Mouse (Mus musculus): ENCODE data around the gene Rpl6.

The Rpl6 gene

DNA sequence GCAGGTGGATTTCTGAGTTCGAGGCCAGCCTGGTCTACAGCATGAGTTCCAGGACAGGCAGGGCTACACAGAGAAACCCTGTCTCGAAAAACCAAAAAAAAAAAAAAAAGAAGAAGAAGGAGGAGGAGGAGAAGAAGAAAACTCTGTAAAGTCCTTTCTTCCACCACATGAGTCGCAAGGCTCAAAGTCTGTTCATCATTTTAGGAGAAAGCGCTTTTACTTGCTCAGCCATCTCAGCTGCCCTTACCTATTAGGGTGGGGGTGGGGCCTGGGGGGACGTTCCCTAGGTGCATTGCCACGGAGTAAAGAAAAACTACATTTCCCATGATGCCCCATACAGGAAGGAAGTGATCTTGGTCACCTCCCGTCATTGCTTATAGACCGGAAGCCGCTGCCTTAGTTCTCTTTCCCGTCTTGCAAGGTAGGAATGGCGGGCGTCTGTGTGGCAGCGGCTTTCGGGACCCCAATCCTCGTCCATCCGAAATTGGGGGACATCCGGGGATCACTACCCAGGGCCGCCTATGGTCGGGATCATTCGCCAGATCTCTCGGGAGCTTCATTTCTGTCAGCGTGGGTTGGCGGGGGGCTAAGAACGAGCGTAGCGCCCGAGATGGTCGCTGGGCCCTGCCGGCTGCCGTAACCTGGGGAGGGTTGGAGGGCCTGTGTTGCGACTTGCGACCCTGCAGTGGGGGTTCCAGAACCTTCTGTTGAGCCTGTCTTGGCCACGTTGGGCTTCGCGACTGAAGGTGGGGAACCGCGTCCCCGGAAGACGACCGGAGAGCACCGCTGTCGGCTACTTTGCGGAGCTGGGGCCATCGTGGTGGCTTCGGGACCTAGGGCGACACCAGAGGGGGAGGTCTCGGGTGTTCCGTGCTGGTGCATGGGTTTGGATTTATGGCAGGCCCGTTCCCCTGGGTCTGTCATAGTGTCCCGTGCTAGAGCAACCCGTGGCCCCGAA lies at the start of gene Rpl6:
Gene Rpl6, plus strand, starts transcription at position 350 of the 958 bp plus-strand sequence.
- DNase-seq = peak; percentile 93

DNA sequence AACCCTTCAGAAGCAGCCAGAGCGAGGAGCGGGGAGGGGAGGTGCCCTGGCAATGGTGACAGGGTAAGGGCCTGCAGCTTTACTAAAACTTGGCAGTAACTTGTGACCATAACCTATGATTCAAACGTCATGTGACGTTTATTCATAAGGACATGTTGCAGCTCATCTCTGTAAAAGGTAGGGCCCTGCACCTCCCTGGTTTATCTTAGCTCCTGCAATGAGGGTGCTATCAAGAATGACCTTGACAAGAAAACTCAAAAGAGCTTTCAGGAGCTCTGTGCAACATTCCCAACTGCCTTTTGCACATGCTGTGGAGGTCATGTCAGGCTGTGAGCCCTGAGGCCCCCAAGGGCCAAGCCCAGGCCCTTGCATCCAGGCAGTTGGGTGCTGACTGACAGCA lies 48.2 kb upstream of the Rpl6 start:
- DNase-seq = no peak

DNA sequence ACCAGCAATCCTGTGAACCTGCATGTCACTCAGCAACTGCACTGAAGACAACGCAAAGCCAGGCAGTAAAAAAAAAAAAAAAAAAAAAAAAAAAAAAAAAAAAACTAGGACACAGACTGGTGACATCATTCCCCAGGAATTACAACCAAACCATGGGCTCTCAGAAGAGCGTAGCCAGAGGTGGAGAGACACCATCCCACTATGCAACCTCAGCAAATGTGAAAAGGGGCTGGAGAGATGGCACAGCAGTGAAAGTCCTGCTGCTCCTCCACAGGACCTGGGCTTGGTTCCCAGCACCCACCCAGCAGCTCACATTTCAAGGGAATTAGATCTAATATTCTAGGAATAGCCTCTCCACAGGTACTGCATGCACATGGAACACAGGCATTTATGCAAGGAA lies 47.3 kb upstream of the Rpl6 start:
- no peak for DNase-seq

DNA sequence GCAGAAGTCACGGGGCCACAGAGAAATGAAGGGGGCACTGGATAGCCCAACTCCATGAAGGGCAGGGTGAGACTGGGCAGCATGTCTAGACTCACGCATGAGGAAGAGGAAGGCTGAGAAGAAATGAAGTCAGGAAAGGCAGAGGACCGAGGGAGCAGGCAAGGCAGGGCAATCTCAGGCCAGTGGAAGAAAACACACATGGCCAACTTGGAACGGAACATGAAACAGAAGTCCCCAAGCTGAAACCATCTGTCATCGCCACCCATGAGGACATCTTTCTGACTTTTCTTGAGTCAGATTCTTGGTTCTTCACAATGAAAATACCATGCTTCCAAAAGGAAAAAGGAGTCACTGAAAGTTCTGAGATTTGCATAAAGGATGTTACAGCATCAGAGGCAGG lies 46.8 kb upstream of the Rpl6 start:
- no peak for DNase-seq

DNA sequence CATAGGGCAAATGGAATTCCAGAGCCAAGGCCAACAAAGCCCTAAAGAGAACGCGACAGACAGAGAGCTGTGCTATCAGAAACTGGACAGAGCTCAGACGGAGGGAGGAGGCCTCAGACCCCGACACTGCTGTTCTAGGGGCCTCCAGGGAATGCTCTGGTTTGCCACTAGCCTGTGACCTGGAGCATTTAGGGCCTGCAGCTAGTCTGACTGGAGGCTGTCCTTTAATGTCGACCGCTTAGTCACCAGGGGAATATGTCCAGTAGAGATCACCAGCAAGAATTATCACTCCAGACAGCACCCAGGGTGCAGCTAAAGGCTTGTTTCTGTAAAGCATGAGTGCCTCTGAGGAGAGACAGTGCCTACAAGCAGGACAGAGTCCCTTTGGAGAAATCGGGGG lies 45.3 kb upstream of the Rpl6 start:
- DNase-seq = no peak

DNA sequence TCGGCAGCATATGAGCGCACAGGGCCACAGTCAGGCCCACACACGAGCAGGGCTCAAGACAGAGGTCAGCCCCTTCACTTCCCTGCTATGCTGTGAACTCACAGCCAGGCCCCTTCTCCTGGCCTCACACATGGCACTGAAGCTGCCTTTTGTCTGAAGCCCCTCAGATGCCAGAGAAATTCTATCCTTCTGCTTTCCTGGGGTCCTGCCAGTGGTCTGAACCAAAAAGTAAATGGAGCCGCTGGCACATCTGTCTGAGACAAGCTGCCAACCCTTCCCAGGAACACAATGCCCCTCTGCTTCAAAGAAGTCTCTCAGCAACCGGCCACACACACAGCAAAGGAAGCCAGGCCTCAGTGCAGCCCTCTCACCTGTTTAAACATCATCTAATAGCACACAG lies 42.0 kb upstream of the Rpl6 start:
- no peak for DNase-seq

DNA sequence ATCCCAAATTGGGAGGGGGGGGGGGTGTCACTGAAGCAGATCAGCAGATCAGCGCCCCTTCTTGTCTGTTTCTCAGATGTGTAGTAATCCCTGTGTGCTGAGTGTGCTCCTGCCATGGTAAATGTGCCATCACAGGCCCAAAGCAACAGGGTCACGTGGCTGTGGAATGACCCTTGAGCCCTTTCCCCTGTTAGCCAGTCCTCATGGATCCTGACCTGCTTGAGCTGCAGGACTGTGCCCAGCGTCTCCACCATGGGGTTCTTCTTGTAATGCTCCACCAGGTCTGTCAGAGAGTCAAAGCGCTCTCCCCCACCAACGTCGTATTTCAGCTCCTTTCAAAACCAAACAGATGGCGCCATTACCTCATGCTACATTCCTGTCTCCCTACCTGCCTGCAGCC lies 41.4 kb upstream of the Rpl6 start:
- DNase-seq = no peak

DNA sequence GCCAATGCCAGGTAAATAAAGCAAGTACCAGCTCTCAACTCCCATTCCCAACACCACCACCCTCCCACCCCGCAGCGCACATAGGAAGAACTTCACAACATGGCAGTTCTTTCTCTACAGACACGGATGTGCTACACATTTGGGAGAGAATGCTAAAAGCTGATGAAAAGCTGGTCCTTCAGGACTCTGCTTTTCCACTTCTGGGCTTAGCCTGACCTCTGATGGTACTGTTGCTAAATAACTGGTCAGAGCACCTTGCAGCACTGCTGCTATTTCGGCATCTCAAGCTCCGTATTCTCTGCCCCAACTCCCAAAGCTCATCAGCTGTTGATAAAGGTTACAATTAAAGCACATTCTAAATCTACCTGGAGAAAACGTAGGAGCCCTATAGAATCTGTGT lies 37.4 kb upstream of the Rpl6 start:
- no peak for DNase-seq

DNA sequence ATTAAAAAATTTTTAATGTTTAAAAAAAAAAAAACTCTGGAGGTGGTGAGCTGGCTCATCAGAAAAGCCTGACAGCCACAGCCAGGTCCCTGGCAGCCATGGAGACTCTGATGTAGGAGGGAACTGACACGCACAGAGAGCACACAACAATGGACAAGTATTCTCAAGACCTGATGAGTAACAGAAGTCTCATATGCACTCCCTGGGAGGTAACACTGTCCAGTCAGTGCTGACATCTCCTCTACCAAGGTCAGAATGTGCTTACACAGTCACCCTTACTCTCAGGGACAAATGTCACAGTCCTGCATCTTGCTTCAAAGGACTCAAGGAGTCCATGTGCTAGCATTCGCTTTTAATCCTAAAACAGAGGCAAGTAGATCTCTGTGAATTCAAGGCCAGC lies 34.7 kb upstream of the Rpl6 start:
- no peak for DNase-seq

DNA sequence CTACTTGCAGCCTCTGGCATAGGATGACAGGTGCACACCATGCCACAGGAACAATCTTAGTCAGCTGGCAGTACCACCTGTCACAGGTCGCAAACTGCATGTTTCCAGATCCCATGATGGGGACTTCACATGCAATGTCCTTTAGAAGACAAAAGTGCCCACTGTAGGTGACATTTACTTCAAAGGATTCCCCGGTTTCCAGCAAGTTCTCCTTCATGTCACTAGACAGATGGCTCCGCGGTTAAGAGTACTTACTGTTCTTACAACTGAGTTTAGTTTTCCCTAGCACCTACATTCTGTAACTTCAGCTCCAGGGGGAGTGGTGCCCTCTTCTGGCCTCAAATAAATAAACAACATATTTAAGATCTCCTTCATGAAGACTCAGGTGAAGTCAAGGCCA lies 31.4 kb upstream of the Rpl6 start:
- DNase-seq = peak; percentile 15

DNA sequence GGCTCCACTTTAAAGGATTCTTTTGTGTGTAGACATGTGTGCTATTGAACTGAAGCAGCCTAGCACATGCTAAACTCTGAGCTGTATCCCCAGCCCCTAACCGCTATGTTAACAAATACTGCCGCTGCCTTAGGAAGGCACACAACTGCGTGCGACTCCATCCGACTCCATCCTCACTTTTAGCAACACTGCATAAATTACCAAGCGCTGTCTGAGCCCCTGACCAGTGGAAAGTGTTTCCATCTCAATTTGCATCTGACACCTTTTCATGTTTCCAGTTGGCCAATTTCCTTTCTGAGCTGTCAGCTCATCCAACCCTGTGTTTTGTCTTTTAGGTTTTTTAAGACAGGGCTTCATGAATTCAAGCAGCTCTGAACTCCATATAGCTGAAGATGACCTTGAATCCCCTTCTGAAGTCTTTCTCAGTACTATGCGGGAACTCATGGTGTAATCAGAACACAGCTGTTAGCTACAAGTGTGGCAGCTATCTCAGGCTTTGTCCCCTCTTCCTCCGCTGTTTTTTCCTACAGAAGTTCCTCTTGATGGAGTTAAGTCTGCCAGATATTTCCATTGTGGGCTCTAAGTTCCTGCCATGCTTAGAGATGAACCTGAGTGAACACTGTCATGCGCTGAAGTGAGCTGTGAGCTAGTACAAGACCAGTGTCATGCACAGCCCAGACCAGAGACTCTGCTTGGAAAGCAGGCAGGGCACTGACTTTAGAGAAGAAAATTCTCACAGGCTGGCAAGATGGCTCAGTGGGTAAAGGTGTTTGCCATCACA lies 25.0 kb upstream of the Rpl6 start:
- DNase-seq = no peak

DNA sequence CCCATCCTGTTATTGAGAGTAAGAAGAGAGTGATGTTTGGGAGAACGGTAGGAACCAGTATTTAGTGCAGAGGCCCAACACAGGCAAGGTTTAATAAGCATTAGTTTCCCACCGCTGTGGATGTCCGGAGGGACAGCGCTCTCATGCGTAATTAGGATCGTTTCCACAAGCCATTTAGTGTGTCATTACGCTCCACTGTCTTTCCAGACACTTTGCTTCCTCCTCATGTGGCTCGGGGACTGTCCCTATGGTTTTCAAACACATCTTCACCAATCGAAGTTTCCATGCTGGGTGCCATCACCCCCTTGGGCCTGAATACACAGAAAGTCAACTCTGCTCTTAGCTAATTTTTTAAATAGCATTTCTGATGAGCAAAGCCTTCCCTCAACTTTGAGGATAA lies 21.0 kb upstream of the Rpl6 start:
- DNase-seq = no peak

DNA sequence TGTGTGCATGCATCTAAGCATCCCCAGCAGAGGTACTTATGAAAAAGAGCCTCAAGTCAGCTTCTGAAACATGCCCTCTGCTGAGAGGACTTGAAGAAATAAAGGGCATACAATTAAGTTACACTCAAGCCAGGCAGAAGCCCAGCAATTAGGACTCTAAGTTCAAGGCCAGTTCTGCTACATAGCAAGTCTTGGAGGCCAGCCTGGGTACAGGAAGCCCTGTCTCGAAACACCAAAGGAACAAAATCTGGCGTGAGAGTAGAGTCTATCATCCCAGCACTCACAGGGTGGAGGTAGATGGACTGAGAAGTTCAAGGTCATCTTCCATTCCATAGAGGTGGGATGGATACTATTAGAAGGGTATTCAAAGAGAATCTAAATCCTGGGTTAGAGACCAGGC lies 19.9 kb upstream of the Rpl6 start:
- no peak for DNase-seq

DNA sequence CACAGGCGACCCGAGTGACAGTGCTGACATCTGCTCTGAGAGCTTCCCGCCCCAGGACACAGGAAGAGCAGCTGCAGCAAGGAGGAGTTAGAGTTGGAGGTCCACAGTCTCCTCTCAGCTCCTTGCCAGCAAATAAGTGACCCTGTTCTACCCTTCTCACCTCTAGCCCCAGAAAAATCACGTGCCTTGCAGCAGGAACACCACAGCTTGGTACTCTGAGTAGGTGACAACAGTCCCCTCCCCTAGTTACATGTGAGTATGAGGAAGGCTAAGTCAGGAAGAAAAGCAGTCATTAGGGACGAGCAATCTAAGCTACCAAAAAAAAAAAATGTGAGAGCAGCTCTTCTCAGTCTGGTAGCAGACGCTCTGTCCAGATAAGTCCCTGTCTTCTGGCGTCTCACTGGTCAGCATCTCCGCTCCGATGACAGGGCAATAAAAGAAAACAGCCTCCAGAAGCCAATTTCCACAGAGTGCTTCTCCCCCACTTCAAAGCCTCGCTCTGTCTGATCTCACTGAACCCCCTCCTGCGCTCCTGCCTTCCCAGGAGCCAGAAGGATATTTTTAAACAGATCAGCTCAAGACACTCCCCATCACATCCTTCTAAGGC lies 19.2 kb upstream of the Rpl6 start:
- DNase-seq = no peak

DNA sequence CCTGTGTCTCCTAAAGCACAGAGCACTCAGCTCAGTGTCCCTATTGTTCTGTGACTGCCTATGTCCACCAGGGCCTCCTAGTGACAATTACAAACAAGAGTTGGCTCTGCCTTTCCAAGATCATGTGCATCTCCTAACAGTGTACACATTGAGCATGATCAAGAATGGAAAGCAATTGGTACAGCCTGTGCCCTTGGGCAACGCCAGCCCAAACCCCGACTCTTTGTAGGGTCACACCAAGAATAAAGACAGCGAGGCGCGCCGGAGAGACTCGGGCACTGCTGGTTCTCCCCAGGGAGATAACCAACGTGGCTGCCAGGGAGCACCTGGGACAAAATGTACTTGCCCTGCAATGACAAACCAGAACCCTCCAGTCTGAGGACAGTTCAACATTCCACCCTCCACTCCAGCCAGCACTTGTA lies 16.7 kb upstream of the Rpl6 start:
- DNase-seq = peak; percentile 10

DNA sequence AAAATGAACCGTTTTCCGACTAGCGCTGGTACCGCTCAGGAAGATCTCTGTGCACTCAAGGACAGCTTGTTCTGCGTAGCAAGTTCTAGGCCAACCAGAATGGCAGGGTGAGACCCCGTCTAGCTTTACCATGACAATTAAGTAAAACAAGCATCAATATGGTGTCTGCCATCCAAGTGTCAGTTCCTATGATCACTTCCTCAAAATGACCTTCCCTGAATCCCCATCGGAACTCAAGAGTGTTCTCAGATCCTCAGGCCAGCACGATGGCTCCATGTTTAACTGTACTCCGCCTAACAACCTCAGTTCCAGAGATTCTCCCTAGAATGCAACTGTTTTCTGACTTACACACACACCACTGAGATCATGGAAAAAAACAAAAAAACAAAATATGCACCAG lies 16.0 kb upstream of the Rpl6 start:
- no peak for DNase-seq

DNA sequence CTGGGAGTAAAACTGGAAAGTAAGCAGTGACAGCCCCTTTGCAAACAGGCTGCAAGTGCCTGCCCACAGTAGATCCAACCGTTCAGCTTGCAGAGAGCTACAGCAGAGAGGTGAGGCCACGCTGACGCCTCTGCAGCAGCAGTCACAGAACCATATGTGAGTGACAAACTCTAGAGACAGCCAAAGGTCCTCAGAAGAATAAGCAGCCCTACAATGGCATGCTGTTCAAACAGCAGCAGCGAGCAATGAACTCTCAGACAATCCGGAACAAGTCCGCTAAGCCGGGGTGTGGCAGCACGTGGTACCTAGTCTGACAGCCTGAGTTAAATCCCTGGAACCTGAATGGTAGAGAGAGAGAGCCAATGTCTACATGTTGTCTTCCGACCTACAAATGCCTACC lies 15.1 kb upstream of the Rpl6 start:
- peak; percentile 30 for DNase-seq

DNA sequence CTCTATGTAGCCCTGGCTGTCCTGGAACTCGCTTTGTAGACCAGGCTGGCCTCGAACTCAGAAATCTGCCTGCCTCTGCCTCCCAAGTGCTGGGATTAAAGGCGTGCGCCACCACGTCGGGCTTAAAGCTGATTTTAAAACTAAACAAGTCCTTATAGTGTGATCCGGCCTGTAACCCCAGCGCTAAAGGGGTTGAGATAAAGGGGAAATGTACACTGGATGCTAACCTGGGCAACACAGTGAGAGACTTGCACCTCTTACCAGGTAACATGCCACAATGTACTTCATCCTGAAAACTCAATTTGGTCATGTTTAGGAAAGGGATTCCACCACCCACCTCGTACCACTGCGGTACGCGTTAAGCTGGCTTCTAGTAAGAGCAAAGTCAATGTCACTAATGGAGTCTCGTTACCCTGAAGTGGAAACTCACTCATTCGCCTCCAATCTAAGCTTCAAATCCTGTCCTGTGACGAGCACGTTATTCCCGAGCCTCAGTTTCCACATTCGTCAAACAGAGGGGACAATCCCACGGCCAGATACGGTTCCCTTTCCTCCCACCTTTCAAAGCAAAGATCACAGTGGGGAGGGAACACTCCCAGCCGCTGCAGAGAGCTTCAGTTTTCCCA lies 14.0 kb upstream of the Rpl6 start:
- no peak for DNase-seq

DNA sequence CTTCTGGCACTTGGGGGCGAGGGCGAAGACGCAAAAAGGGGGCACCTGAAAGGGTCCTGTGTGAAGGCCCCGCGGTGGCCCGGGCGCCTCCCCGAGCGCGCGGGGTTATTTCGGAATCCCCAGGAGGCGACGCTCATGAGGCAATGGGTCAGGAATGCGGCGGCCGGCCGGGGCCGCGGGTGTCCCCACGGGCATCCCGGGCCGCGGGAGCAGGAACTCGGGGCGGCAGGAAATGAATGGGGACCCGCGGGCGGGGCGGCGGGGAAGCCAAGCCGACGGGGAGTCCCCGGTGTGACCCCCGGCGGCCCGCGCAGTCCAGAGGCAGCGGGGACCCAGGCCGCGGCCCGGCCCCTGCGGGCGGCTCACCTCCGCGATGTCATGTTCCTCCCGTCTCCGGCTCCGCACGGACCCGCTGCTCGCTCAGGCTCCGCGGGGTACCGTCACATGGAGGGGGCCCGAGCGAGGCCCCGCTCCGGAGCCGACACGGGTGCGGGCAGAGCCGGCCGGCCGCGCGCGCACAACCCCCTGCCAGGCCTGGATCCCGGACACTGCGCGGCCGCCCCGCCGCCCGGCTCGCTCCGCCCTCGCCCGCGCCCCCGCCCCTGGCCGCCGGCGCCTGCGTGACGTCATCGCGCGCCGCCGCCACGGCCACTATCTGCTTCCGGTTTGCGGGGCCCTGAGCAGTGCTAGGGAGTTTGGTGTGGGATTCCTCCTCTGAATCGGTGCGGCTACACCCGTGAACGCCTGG lies 13.3 kb upstream of the Rpl6 start, which contains the start of gene Ptpn11:
Gene Ptpn11, minus strand, starts transcription at position 562 of the 748 bp plus-strand sequence.
- peak; percentile 82 for DNase-seq

DNA sequence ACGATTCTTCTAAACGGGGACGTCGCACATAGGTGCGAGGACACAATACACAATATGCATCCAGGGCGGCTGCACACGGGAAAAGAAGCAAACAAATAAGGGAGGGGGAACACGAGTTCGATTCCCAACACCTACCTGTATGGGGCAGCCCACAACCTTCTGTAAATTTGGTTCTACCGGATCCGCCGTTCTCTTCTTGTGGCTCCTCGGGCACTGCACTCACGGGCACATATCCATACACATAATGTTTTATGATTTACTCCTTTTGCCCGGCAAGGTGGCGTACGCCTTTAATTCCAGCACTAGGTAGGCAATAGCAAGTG lies 12.7 kb upstream of the Rpl6 start:
- DNase-seq = no peak

DNA sequence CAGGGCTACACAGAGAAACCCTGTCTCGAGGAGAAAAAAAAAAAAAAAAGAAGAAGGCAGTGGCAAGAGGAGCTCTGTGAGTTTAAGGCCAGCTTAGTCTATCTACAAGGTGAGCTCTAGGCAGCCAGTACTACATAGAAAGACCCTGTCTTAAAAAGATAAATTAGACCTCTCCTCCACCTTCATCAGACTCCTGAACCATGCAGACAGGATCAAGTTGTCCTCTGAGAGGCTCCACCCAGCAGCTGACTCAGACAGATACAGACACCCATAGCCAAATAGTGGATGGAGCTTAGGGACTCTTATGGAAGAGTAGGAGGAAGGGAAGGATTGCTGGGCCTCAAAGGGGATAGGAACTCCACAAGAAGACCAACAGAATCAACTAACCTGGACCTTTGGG lies 10.1 kb upstream of the Rpl6 start:
- no peak for DNase-seq

DNA sequence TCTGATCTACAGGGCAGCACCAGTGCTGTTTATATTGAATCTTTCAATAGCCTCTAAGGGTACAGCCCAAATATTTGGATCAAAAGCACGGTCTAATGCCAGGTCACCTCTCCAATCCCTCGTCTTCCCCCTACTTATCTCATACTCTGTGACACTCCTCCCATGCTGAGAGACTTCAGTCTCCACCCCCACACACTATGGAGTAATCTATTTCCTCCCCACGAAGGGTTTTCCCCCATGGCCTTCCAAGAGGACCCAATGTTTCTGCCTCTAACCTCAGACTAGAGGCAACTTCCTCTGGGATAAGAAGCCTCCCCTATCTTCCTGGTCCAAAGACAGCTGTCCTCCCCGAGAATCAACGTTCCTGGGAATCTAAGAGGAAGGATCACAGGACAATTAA lies 7.5 kb upstream of the Rpl6 start:
- no peak for DNase-seq

DNA sequence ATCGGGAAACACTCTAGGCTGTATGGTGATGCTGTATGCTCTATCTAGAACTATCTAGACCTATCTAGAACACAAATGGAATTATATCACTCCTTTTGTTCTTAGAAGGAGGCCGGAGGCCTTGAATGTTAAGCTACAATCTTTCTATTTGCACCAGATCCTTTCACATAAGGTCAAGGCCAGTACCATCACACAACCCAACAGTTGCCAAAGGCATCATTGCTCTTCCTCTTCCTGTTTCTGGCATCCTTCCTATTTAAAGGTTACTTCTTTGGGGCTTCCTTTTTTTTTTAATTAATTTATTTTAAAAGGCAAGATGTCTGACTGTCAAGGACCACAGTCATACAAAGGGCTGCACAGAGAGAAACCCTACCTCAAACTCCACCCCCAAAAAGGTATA lies 6.9 kb upstream of the Rpl6 start:
- DNase-seq = no peak

Measured in lung, postnatal 36 days (tissue).